Mouse (Mus musculus) heart, embryonic 13.5 days (tissue): ENCODE measurements at regions not wholly inside any gene's neighbourhood (a gene's known extent, or its start where the extent isn't known, plus 50 kb on each side); places are given as distances from the start of the nearest gene placed in this dataset.

ENCODE experiments used
- ATAC-seq: fragments of 200-750 bp; cut with Nextera tagmentation; 2 replicates; pipeline ENCODE4 v1.8.0; 2017; ENCODE audit warnings: moderate TSS enrichment; ENCODE audit not compliant: insufficient number of reproducible peaks, low FRiP score, low TSS enrichment; ENCODE audit errors: extremely low read depth
- H3K27ac ChIP-seq: fragments of 300-500 bp; sonication (generic); replicated peaks from 2 replicates; pipeline ENCODE4 v1.5.1; 2015; ENCODE audit warnings: moderate library complexity, mild to moderate bottlenecking, inconsistent platforms
- H3K27me3 ChIP-seq: fragments of 300-500 bp; sonication (generic); replicated peaks from 2 replicates; pipeline ENCODE4 v1.6.1; 2015; ENCODE audit warnings: mild to moderate bottlenecking, inconsistent platforms
- H3K36me3 ChIP-seq: fragments of 300-500 bp; sonication (generic); 2 replicates; pipeline ENCODE4 v1.6.1; 2015; ENCODE audit warnings: mild to moderate bottlenecking, inconsistent platforms
- H3K4me1 ChIP-seq: fragments of 300-500 bp; sonication (generic); 2 replicates; pipeline ENCODE4 v1.6.1; 2015; ENCODE audit warnings: inconsistent platforms
- H3K4me2 ChIP-seq: fragments of 300-500 bp; sonication (generic); 2 replicates; pipeline ENCODE4 v1.6.1; 2015; ENCODE audit warnings: inconsistent platforms, mild to moderate bottlenecking, moderate library complexity
- H3K4me3 ChIP-seq: fragments of 300-500 bp; sonication (generic); 2 replicates; pipeline ENCODE4 v1.5.1; 2015; ENCODE audit warnings: moderate library complexity, mild to moderate bottlenecking, inconsistent platforms
- H3K9ac ChIP-seq: fragments of 300-500 bp; sonication (generic); 2 replicates; pipeline ENCODE4 v1.6.1; 2015; ENCODE audit warnings: inconsistent platforms, mild to moderate bottlenecking, moderate library complexity
- H3K9me3 ChIP-seq: fragments of 300-500 bp; sonication (generic); 2 replicates; pipeline ENCODE4 v1.6.1; 2016; ENCODE audit warnings: inconsistent platforms
- WGBS: fragments of 180-500 bp; shearing (Covaris S2); methylation state at CpG from one replicate; pipeline ENCODE4 v1.1.7; 2015; ENCODE audit warnings: mixed read lengths; 5-methylcytosine and 5-hydroxymethylcytosine counted together

DNA sequence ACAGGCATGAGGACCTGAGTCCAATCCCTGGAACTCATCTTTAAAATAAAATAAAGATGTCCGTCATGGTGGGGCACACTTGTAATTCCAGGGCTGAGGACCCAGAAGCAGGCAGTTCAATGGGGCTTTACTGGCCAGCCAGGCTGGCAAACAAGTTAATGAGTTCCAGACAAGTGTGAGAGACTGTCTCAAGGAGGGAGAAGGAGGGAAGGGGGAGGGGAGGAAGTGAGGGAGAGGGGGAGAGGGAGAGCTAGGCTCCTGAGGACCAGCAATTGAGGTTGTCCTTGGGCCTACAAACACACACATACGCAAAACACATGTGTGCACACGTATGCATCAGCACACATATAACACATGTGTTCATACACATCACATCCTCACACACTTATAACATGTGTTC lies 149.2 kb downstream of the Tmem132e start:
- no peak for ATAC-seq
- Histone ChIP-seq H3K27me3 (no peaks in the 10 kb centered on the region), H3K4me1 (no peaks in the 10 kb centered on the region), H3K36me3 (no peaks in the 10 kb centered on the region), H3K4me2 (no peak overlapping the region), H3K4me3 (no peak overlapping the region), H3K9me3 (no peaks in the 10 kb centered on the region), H3K27ac (no peak overlapping the region), H3K9ac (no peak overlapping the region)
- WGBS: 73% methylated on average over 3 of the region's 3 CpGs

DNA sequence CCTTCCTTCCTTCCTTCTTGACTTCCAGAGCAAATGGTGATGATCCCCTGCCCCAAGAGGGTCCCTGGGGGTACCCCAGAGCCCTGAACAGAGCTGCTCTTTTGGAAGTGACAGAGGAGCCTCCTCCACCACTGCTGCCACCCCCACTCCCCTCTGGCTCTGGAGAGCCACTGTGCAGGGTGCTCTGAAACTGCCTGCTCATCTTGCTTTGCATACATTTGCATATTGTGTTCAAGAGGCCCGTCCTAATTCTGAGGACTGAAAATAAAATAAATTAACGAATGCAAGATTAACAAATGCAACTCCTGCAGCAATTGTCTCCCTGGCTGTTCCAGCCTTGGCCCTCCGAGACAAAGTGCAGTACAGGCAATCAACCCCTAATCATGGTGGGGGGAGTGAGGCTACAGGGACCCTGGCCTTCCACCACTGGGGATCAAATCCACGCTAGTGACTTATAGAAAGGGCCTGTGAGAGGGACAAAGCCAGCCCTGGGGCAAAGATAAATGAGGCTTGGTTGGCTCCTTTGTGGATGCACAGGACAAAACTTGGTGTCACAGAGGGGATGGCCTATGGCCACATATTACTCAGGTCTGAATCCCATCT lies 134.6 kb downstream of the Tmem132e start:
- no peak overlapping the region for H3K4me3 ChIP-seq
- peaks cover 12% of the 10 kb centered on the region for H3K4me1 ChIP-seq
- H3K36me3 ChIP-seq: no peaks in the 10 kb centered on the region
- no peak overlapping the region for H3K9ac ChIP-seq
- WGBS: 30% methylated on average over 4 of the region's 4 CpGs
- ATAC-seq: no peak
- no peaks in the 10 kb centered on the region for H3K9me3 ChIP-seq
- peaks cover 41% of the 10 kb centered on the region for H3K27me3 ChIP-seq
- H3K27ac ChIP-seq: no peak overlapping the region
- H3K4me2 ChIP-seq: peak overlapping the region; percentile 21; the same call in 1 of the 2 replicates

DNA sequence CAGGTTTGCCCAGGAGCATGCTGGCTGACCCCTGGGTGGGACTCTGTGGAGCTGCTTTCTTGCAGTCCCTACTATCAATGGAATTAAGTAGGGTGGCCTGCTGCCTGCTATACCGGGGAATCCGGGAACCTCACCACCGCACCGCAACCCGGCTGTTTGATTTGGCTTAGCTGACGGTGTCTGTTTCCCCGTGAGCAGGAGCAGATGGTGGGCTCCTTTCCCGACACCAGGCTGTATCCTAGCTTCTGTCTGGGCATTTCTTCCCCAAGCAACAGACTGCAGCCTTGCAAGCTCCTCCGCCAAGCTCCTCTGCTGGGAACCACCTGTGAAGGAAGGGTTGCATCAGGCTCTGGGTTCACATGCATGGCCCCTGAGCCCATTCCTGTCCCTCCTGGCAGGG lies 132.7 kb downstream of the Tmem132e start:
- peaks cover 12% of the 10 kb centered on the region for H3K4me1 ChIP-seq
- peaks cover 35% of the 10 kb centered on the region for H3K27me3 ChIP-seq
- no peak overlapping the region for H3K9ac ChIP-seq
- H3K36me3 ChIP-seq: no peaks in the 10 kb centered on the region
- no peaks in the 10 kb centered on the region for H3K9me3 ChIP-seq
- H3K4me3 ChIP-seq: no peak overlapping the region
- WGBS: 52% methylated on average over 9 of the region's 9 CpGs
- no peak for ATAC-seq
- H3K4me2 ChIP-seq: no peak overlapping the region
- H3K27ac ChIP-seq: no peak overlapping the region

DNA sequence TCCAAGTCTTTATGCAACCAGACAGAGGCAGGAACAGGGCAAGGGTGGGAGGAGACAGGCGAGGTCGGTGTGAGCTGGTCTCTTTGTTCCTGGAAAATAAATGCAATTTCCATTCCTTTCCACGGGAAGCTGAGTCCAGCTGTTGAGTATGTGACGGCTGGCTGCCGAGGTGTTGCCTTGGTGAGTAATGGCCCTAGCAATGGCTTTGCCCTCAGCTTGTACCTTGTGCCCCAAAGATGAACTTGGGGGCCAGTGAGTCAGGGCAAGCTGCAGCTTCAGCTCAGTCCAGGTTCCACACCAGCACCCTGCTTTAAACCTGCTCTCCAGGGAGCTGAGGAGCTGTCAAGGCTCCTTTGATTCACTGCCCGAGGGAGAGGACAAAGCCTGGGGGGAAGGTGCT lies 130.0 kb downstream of the Tmem132e start:
- ATAC-seq: no peak
- WGBS: 29% methylated on average over 6 of the region's 6 CpGs
- H3K4me2 ChIP-seq: no peak overlapping the region
- no peaks in the 10 kb centered on the region for H3K36me3 ChIP-seq
- H3K4me1 ChIP-seq: peaks cover 7% of the 10 kb centered on the region
- H3K4me3 ChIP-seq: no peak overlapping the region
- H3K9ac ChIP-seq: no peak overlapping the region
- H3K9me3 ChIP-seq: no peaks in the 10 kb centered on the region
- no peak overlapping the region for H3K27ac ChIP-seq
- peaks cover 35% of the 10 kb centered on the region for H3K27me3 ChIP-seq

DNA sequence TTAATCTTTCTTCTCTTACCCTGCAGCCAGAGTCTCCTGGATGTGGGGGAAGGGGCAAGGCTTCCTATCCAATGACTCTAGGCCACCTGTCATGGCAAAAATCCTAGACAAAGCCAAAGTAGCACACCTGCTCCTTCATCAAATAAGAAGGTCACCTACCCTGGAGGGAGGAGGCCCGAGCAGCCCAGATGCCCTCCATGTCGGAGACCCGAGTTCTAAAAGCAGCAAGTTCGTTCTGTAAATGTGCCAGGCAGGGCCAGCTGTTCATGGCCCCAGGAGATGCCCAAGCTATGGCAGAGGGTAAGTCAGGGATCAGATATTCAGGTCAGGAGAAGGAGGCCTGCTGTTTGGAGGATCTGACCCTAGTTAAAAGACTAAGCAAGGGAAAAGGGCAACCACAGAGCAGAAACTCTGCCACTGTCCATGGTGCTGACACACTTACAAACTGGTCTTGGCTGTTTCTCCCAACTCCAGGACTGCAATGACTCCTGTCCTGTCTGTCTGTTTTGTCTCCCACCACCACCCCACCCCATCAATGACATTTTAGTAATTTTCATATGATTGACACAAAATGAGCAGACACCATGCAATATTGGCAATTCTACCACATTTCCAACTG lies 125.9 kb downstream of the Tmem132e start:
- WGBS: 79% methylated on average over 4 of the region's 4 CpGs

DNA sequence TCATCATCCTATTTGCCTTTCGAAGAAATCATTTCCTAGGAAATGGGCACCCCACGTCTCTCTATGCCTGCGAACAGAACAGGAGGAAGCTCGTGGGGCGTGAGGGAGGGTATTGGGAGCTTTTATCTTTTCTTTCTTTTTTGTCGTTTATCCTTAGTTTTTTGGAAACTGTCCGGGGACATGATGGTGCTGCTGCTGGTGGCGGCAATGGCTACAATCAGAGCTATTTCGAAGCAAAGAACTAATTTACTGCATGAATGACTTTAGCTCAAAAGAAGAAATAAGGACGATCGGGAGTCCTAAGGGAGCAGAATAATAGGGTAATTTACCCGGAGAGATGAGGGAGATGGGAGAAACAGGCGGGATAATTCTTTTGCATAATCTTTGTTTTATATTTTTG lies 119.9 kb downstream of the Tmem132e start:
- Histone ChIP-seq H3K27ac (no peak overlapping the region), H3K36me3 (no peaks in the 10 kb centered on the region), H3K9ac (no peak overlapping the region), H3K4me3 (no peak overlapping the region), H3K4me1 (no peaks in the 10 kb centered on the region), H3K27me3 (peaks cover 6% of the 10 kb centered on the region), H3K9me3 (no peaks in the 10 kb centered on the region), H3K4me2 (no peak overlapping the region)
- ATAC-seq: no peak
- 59% methylated on average over 13 of the region's 13 CpGs for WGBS

More for the DNA sequence above, 125.9 kb downstream of the Tmem132e start:
- Histone ChIP-seq H3K27me3 (peaks cover 3% of the 10 kb centered on the region; the same call in 1 of the 2 replicates), H3K9ac (no peak overlapping the region), H3K4me3 (no peak overlapping the region), H3K4me1 (no peaks in the 10 kb centered on the region), H3K27ac (no peak overlapping the region), H3K36me3 (no peaks in the 10 kb centered on the region), H3K4me2 (no peak overlapping the region), H3K9me3 (no peaks in the 10 kb centered on the region)
- ATAC-seq: no peak
